Mouse (Mus musculus) right cerebral cortex, postnatal 10 days (tissue): ENCODE measurements around the gene Nfe2l1.
A peak's percentile ranks its signal among the peaks of the same experiment; 100 is the strongest.

Experiments used
- DNase-seq, 2 experiments: peaks; one replicate each; pipeline ENCODE4 v3.0.0; 2021; ENCODE audit warnings: low spot score in 2 of 2

The Nfe2l1 gene

GRCm38 (mm10) chr11:96847240-96847639 lies 17.5 kb upstream of the Nfe2l1 start:
- DNase-seq = no peak

GRCm38 (mm10) chr11:96843627-96844026 lies 13.9 kb upstream of the Nfe2l1 start:
- no peak for DNase-seq

- peak; percentile 64 to 82 for DNase-seq
These were observed 10.5 kb upstream of the Nfe2l1 start for GRCm38 (mm10) chr11:96840290-96840689.

- DNase-seq = no peak
These were observed 10.1 kb upstream of the Nfe2l1 start for GRCm38 (mm10) chr11:96839877-96840276.

GRCm38 (mm10) chr11:96839428-96839827 lies 9.7 kb upstream of the Nfe2l1 start:
- no peak for DNase-seq

- DNase-seq = no peak
These were observed 8.6 kb upstream of the Nfe2l1 start for GRCm38 (mm10) chr11:96838341-96838740.

- DNase-seq = no peak
These were observed 7.5 kb upstream of the Nfe2l1 start for GRCm38 (mm10) chr11:96837298-96837697.

- DNase-seq = no peak
These were observed 4.4 kb upstream of the Nfe2l1 start for GRCm38 (mm10) chr11:96834127-96834526.

GRCm38 (mm10) chr11:96832973-96833372 lies 3.2 kb upstream of the Nfe2l1 start:
- DNase-seq = no peak

GRCm38 (mm10) chr11:96832541-96832940 lies 2.8 kb upstream of the Nfe2l1 start:
- no peak for DNase-seq

- no peak for DNase-seq
These were observed 1.7 kb upstream of the Nfe2l1 start for GRCm38 (mm10) chr11:96831516-96831915.

GRCm38 (mm10) chr11:96830539-96831216 lies 910 bp upstream of the Nfe2l1 start:
- no peak for DNase-seq

GRCm38 (mm10) chr11:96829403-96829812 lies 360 bp downstream of the Nfe2l1 start:
- peak; percentile 83 for DNase-seq

- no peak for DNase-seq
These were observed 887 bp downstream of the Nfe2l1 start for GRCm38 (mm10) chr11:96828881-96829280.

GRCm38 (mm10) chr11:96827917-96828316 lies 1.9 kb downstream of the Nfe2l1 start:
- no peak for DNase-seq

- no peak for DNase-seq
These were observed 2.6 kb downstream of the Nfe2l1 start for GRCm38 (mm10) chr11:96827062-96827581.

GRCm38 (mm10) chr11:96826481-96826880 lies 3.3 kb downstream of the Nfe2l1 start:
- DNase-seq = no peak

- DNase-seq = peak; percentile 77 to 78
These were observed 4.8 kb downstream of the Nfe2l1 start for GRCm38 (mm10) chr11:96824783-96825495.

- DNase-seq = peak; percentile 91 to 95
These were observed 5.6 kb downstream of the Nfe2l1 start for GRCm38 (mm10) chr11:96823880-96824782.

GRCm38 (mm10) chr11:96823471-96823837 lies 6.3 kb downstream of the Nfe2l1 start:
- no peak for DNase-seq

GRCm38 (mm10) chr11:96822675-96823470 lies 6.9 kb downstream of the Nfe2l1 start:
- DNase-seq = no peak
